Mouse (Mus musculus): ENCODE measurements at regions not wholly inside any gene's neighbourhood (a gene's known extent, or its start where the extent isn't known, plus 50 kb on each side); places are given as distances from the start of the nearest gene placed in this dataset.

- H3K36me3 ChIP-seq (ENCODE audit: control insufficient read depth, insufficient read depth, low read length, poor library complexity, severe bottlenecking): no peaks in the 10 kb centered on the region
- no peaks in the 10 kb centered on the region for H3K4me1 ChIP-seq (ENCODE audit: control insufficient read depth, insufficient read depth, low read length)
- H3K9me3 ChIP-seq (replicated peaks; ENCODE audit: control insufficient read depth, insufficient read depth, low read length, poor library complexity, severe bottlenecking): no peaks in the 10 kb centered on the region
- no peak overlapping the region for H3K9ac ChIP-seq (ENCODE audit: low read depth, poor library complexity, severe bottlenecking)
- TF ChIP-seq CTCF (IDR thresholded peaks at IDR 0.05; ENCODE audit: low read depth, low read length) (no peak), EP300 (IDR thresholded peaks at IDR 0.05; ENCODE audit: insufficient read depth, low read depth, low read length) (no peak), POLR2A (IDR thresholded peaks at IDR 0.05; ENCODE audit: insufficient read depth, low read length) (no peak)
- no peaks in the 10 kb centered on the region for H3K27me3 ChIP-seq (ENCODE audit: control insufficient read depth, insufficient read depth, low read length, poor library complexity, severe bottlenecking)
- H3K27ac ChIP-seq (ENCODE audit: insufficient read depth, low read length): no peak overlapping the region
- H3K4me3 ChIP-seq (ENCODE audit: low read depth, low read length): no peak overlapping the region
Measured at GRCm38 (mm10) chr15:94082369-94082768, 382.8 kb downstream of the Adamts20 start.

GRCm38 (mm10) chr15:94077056-94077455, 388.2 kb downstream of the Adamts20 start:
- H3K9me3 ChIP-seq (replicated peaks; ENCODE audit: control insufficient read depth, insufficient read depth, low read length, poor library complexity, severe bottlenecking): no peaks in the 10 kb centered on the region; the same call in 1 of the 2 replicates
- H3K27me3 ChIP-seq (ENCODE audit: control insufficient read depth, insufficient read depth, low read length, poor library complexity, severe bottlenecking): no peaks in the 10 kb centered on the region
- H3K36me3 ChIP-seq (ENCODE audit: control insufficient read depth, insufficient read depth, low read length, poor library complexity, severe bottlenecking): no peaks in the 10 kb centered on the region
- no peaks in the 10 kb centered on the region for H3K4me1 ChIP-seq (ENCODE audit: control insufficient read depth, insufficient read depth, low read length)
- H3K9ac ChIP-seq (ENCODE audit: low read depth, poor library complexity, severe bottlenecking): no peak overlapping the region
- no peak overlapping the region for H3K27ac ChIP-seq (ENCODE audit: insufficient read depth, low read length)
- no peak for TF ChIP-seq CTCF (IDR thresholded peaks at IDR 0.05; ENCODE audit: low read depth, low read length)
- TF ChIP-seq EP300 (IDR thresholded peaks at IDR 0.05; ENCODE audit: insufficient read depth, low read depth, low read length): no peak
- H3K4me3 ChIP-seq (ENCODE audit: low read depth, low read length): no peak overlapping the region

- no peak overlapping the region for H3K27ac ChIP-seq (ENCODE audit: insufficient read depth, low read length)
- no peaks in the 10 kb centered on the region for H3K27me3 ChIP-seq (ENCODE audit: control insufficient read depth, insufficient read depth, low read length, poor library complexity, severe bottlenecking)
- no peaks in the 10 kb centered on the region for H3K36me3 ChIP-seq (ENCODE audit: control insufficient read depth, insufficient read depth, low read length, poor library complexity, severe bottlenecking)
- TF ChIP-seq POLR2A (IDR thresholded peaks at IDR 0.05; ENCODE audit: insufficient read depth, low read length) (no peak), EP300 (IDR thresholded peaks at IDR 0.05; ENCODE audit: insufficient read depth, low read depth, low read length) (no peak)
- H3K9ac ChIP-seq (ENCODE audit: low read depth, poor library complexity, severe bottlenecking): no peak overlapping the region
- no peaks in the 10 kb centered on the region for H3K4me1 ChIP-seq (ENCODE audit: control insufficient read depth, insufficient read depth, low read length)
- no peaks in the 10 kb centered on the region; the same call in 1 of the 2 replicates for H3K9me3 ChIP-seq (replicated peaks; ENCODE audit: control insufficient read depth, insufficient read depth, low read length, poor library complexity, severe bottlenecking)
- H3K4me3 ChIP-seq (ENCODE audit: low read depth, low read length): no peak overlapping the region
Measured at GRCm38 (mm10) chr15:94074161-94074950, 390.9 kb downstream of the Adamts20 start.

DNA sequence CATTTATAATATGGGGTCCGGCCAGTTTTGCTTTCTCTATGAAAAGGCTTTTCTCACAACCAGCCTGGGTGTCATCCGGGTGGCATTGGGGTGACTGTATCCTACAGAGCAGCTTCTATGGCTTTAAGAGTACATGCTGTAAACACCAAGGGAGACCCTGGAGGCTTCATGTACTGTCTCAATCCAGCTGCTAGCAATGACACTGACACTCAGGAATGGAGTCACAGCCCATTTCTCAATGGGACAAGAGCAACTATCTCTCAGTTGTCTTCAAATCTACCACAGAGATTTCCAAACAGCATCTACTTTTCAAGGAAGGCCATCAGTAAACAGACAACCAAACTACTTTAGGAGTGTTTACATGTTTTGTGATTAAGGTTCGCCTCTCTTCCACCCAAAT, 397.5 kb downstream of the Adamts20 start:
- H3K9me3 ChIP-seq (replicated peaks; ENCODE audit: control insufficient read depth, insufficient read depth, low read length, poor library complexity, severe bottlenecking): peaks cover under 1% of the 10 kb centered on the region; the same call in 1 of the 2 replicates

GRCm38 (mm10) chr15:94049638-94050273, 415.5 kb downstream of the Adamts20 start:
- Histone ChIP-seq H3K4me3 (ENCODE audit: low read depth, low read length) (no peak overlapping the region), H3K36me3 (ENCODE audit: control insufficient read depth, insufficient read depth, low read length, poor library complexity, severe bottlenecking) (no peaks in the 10 kb centered on the region), H3K27ac (ENCODE audit: insufficient read depth, low read length) (no peak overlapping the region), H3K4me1 (ENCODE audit: control insufficient read depth, insufficient read depth, low read length) (no peaks in the 10 kb centered on the region), H3K9ac (ENCODE audit: low read depth, poor library complexity, severe bottlenecking) (no peak overlapping the region), H3K9me3 (replicated peaks; ENCODE audit: control insufficient read depth, insufficient read depth, low read length, poor library complexity, severe bottlenecking) (peaks cover 5% of the 10 kb centered on the region; the same call in 1 of the 2 replicates), H3K27me3 (ENCODE audit: control insufficient read depth, insufficient read depth, low read length, poor library complexity, severe bottlenecking) (no peaks in the 10 kb centered on the region)
- TF ChIP-seq CTCF (IDR thresholded peaks at IDR 0.05; ENCODE audit: low read depth, low read length) (no peak), POLR2A (IDR thresholded peaks at IDR 0.05; ENCODE audit: insufficient read depth, low read length) (no peak), EP300 (IDR thresholded peaks at IDR 0.05; ENCODE audit: insufficient read depth, low read depth, low read length) (no peak)

More for the DNA sequence above, 397.5 kb downstream of the Adamts20 start:
- Histone ChIP-seq H3K9ac (ENCODE audit: low read depth, poor library complexity, severe bottlenecking) (no peak overlapping the region), H3K36me3 (ENCODE audit: control insufficient read depth, insufficient read depth, low read length, poor library complexity, severe bottlenecking) (no peaks in the 10 kb centered on the region), H3K27me3 (ENCODE audit: control insufficient read depth, insufficient read depth, low read length, poor library complexity, severe bottlenecking) (no peaks in the 10 kb centered on the region), H3K4me1 (ENCODE audit: control insufficient read depth, insufficient read depth, low read length) (no peaks in the 10 kb centered on the region), H3K4me3 (ENCODE audit: low read depth, low read length) (no peak overlapping the region), H3K27ac (ENCODE audit: insufficient read depth, low read length) (no peak overlapping the region)
- TF ChIP-seq EP300 (IDR thresholded peaks at IDR 0.05; ENCODE audit: insufficient read depth, low read depth, low read length) (no peak), POLR2A (IDR thresholded peaks at IDR 0.05; ENCODE audit: insufficient read depth, low read length) (no peak), CTCF (IDR thresholded peaks at IDR 0.05; ENCODE audit: low read depth, low read length) (no peak)

- Histone ChIP-seq H3K4me3 (ENCODE audit: low read depth, low read length) (no peak overlapping the region), H3K4me1 (ENCODE audit: control insufficient read depth, insufficient read depth, low read length) (no peaks in the 10 kb centered on the region), H3K36me3 (ENCODE audit: control insufficient read depth, insufficient read depth, low read length, poor library complexity, severe bottlenecking) (no peaks in the 10 kb centered on the region), H3K9ac (ENCODE audit: low read depth, poor library complexity, severe bottlenecking) (no peak overlapping the region), H3K27ac (ENCODE audit: insufficient read depth, low read length) (no peak overlapping the region), H3K27me3 (ENCODE audit: control insufficient read depth, insufficient read depth, low read length, poor library complexity, severe bottlenecking) (no peaks in the 10 kb centered on the region), H3K9me3 (replicated peaks; ENCODE audit: control insufficient read depth, insufficient read depth, low read length, poor library complexity, severe bottlenecking) (peaks cover 2% of the 10 kb centered on the region; the same call in 1 of the 2 replicates)
- no peak for TF ChIP-seq CTCF (IDR thresholded peaks at IDR 0.05; ENCODE audit: low read depth, low read length)
- TF ChIP-seq EP300 (IDR thresholded peaks at IDR 0.05; ENCODE audit: insufficient read depth, low read depth, low read length): no peak
- no peak for TF ChIP-seq POLR2A (IDR thresholded peaks at IDR 0.05; ENCODE audit: insufficient read depth, low read length)
Measured at GRCm38 (mm10) chr15:94046186-94046585, 419.0 kb downstream of the Adamts20 start.
